Mouse (Mus musculus) neural tube, embryonic 11.5 days (tissue): ENCODE results near the gene Smoc1. TPM values are rescaled to one million over a fixed set of nuclear protein-coding genes. Genes with fewer than 3 reads are reported as not detected.
A peak's percentile ranks its signal among the peaks of the same experiment; 100 is the strongest.

Source experiments
- ATAC-seq: fragments of 200-750 bp; cut with Nextera tagmentation; 2 replicates; pipeline ENCODE4 v1.8.0; 2017; ENCODE audit warnings: moderate number of reproducible peaks, mild to moderate bottlenecking, moderate TSS enrichment, moderate library complexity; ENCODE audit not compliant: insufficient read depth, low FRiP score, low TSS enrichment
- DNase-seq: peaks from one replicate; pipeline ENCODE4 v3.0.0-alpha.2; 2015; ENCODE audit warnings: low spot score
- H3K27ac ChIP-seq: fragments of 300-500 bp; sonication (generic); 2 replicates; pipeline ENCODE4 v1.5.1; 2014; ENCODE audit warnings: low read depth, mild to moderate bottlenecking, low read length
- H3K27me3 ChIP-seq: fragments of 300-500 bp; sonication (generic); 2 replicates; pipeline ENCODE4 v1.6.1; 2014; ENCODE audit warnings: mild to moderate bottlenecking, low read length, mixed read lengths; ENCODE audit not compliant: control insufficient read depth, insufficient read depth
- H3K36me3 ChIP-seq: fragments of 300-500 bp; sonication (generic); 2 replicates; pipeline ENCODE4 v1.6.1; 2014; ENCODE audit warnings: mild to moderate bottlenecking, low read length, moderate library complexity, mixed read lengths; ENCODE audit not compliant: control insufficient read depth, insufficient read depth
- H3K4me1 ChIP-seq: fragments of 300-500 bp; sonication (generic); 2 replicates; pipeline ENCODE4 v1.6.1; 2014; ENCODE audit warnings: low read length, mixed read lengths; ENCODE audit not compliant: control insufficient read depth, insufficient read depth
- H3K4me2 ChIP-seq: fragments of 300-500 bp; sonication (generic); 2 replicates; pipeline ENCODE4 v1.6.1; 2014; ENCODE audit warnings: low read depth, mild to moderate bottlenecking, moderate library complexity
- H3K4me3 ChIP-seq: fragments of 300-500 bp; sonication (generic); 2 replicates; pipeline ENCODE4 v1.5.1; 2014; ENCODE audit warnings: low read depth, low read length
- H3K9ac ChIP-seq: fragments of 300-500 bp; sonication (generic); 2 replicates; pipeline ENCODE4 v1.6.1; 2014; ENCODE audit warnings: mild to moderate bottlenecking, low read length
- H3K9me3 ChIP-seq: fragments of 300-500 bp; sonication (generic); 2 replicates; pipeline ENCODE4 v1.6.1; 2016; ENCODE audit warnings: low read length; ENCODE audit not compliant: control insufficient read depth
- WGBS: fragments of 180-500 bp; shearing (Covaris S2); extraction: QIAGEN DNeasy Blood & Tissue Kit; methylation state at CpG from one replicate; pipeline ENCODE4 v1.1.7; 2014; 5-methylcytosine and 5-hydroxymethylcytosine counted together
- polyA plus RNA-seq: library from polyadenylated mRNA; unstranded; fragments of >200 nt; fragmentation: Nextera tagmentation; extraction: Ambion mirVana; gene quantifications from 2 replicates; pipeline ENCODE4 v1.2.1, GENCODE M21; 2014

The Smoc1 gene
- polyA plus RNA-seq, 1 experiment from 2014 or later = 13.1 TPM

- Histone ChIP-seq H3K9me3 (no peaks in the 10 kb centered on the region), H3K27ac (peak overlapping the region; percentile 44; the same call in 1 of the 2 replicates), H3K36me3 (no peaks in the 10 kb centered on the region), H3K4me2 (peak overlapping the region; percentile 16; the same call in 1 of the 2 replicates), H3K27me3 (0 out of 2 replicates have a peak, but pooled peaks cover 4% of the 10 kb centered on the region), H3K4me1 (peaks cover 23% of the 10 kb centered on the region), H3K4me3 (no peak overlapping the region), H3K9ac (peak overlapping the region; percentile 29; the same call in 1 of the 2 replicates)
- peak; percentile 75 for DNase-seq
- WGBS = 2% methylated on average over 10 of the region's 10 CpGs
- peak; percentile 93 for ATAC-seq
Measured at GRCm38 (mm10) chr12:81166092-81166491, 139.5 kb downstream of the Smoc1 start.

GRCm38 (mm10) chr12:81166615-81167014 is 140.0 kb downstream of the Smoc1 start:
- Histone ChIP-seq H3K4me3 (no peak overlapping the region), H3K27ac (0 out of 2 replicates have a peak overlapping the region, but pooled peaks have one; percentile 44), H3K9me3 (no peaks in the 10 kb centered on the region), H3K9ac (peak overlapping the region; percentile 29), H3K4me1 (peaks cover 23% of the 10 kb centered on the region), H3K36me3 (no peaks in the 10 kb centered on the region), H3K27me3 (0 out of 2 replicates have a peak, but pooled peaks cover 4% of the 10 kb centered on the region), H3K4me2 (peak overlapping the region; percentile 9; the same call in 1 of the 2 replicates)
- WGBS = 43% methylated on average over 8 of the region's 8 CpGs
- ATAC-seq = no peak
- no peak for DNase-seq

GRCm38 (mm10) chr12:81167142-81167541 is 140.5 kb downstream of the Smoc1 start:
- Histone ChIP-seq H3K4me3 (no peak overlapping the region), H3K4me2 (no peak overlapping the region), H3K27me3 (0 out of 2 replicates have a peak, but pooled peaks cover 4% of the 10 kb centered on the region), H3K9ac (peak overlapping the region; percentile 3), H3K36me3 (no peaks in the 10 kb centered on the region), H3K4me1 (peaks cover 23% of the 10 kb centered on the region), H3K9me3 (no peaks in the 10 kb centered on the region), H3K27ac (0 out of 2 replicates have a peak overlapping the region, but pooled peaks have one; percentile 44)
- no peak for DNase-seq
- WGBS = 25% methylated on average over 9 of the region's 9 CpGs
- ATAC-seq = no peak

GRCm38 (mm10) chr12:81168031-81168430 is 141.4 kb downstream of the Smoc1 start:
- ATAC-seq = no peak
- no peak overlapping the region for H3K9ac ChIP-seq
- peaks cover 23% of the 10 kb centered on the region for H3K4me1 ChIP-seq
- DNase-seq = no peak
- H3K27ac ChIP-seq = no peak overlapping the region
- H3K36me3 ChIP-seq = no peaks in the 10 kb centered on the region
- H3K4me3 ChIP-seq = no peak overlapping the region
- no peaks in the 10 kb centered on the region for H3K9me3 ChIP-seq
- H3K4me2 ChIP-seq = no peak overlapping the region
- WGBS = 94% methylated on average over 7 of the region's 7 CpGs
- H3K27me3 ChIP-seq = 0 out of 2 replicates have a peak, but pooled peaks cover 4% of the 10 kb centered on the region

GRCm38 (mm10) chr12:81168494-81168893 is 141.9 kb downstream of the Smoc1 start:
- H3K27ac ChIP-seq = no peak overlapping the region
- peaks cover 23% of the 10 kb centered on the region for H3K4me1 ChIP-seq
- ATAC-seq (no peak), DNase-seq (no peak)
- no peak overlapping the region for H3K9ac ChIP-seq
- H3K9me3 ChIP-seq = no peaks in the 10 kb centered on the region
- H3K4me2 ChIP-seq = no peak overlapping the region
- H3K36me3 ChIP-seq = no peaks in the 10 kb centered on the region
- H3K27me3 ChIP-seq = 0 out of 2 replicates have a peak, but pooled peaks cover 2% of the 10 kb centered on the region
- no peak overlapping the region for H3K4me3 ChIP-seq
- WGBS = 79% methylated on average over 2 of the region's 2 CpGs

- no peaks in the 10 kb centered on the region for H3K36me3 ChIP-seq
- 0 out of 2 replicates have a peak, but pooled peaks cover under 1% of the 10 kb centered on the region for H3K27me3 ChIP-seq
- no peak overlapping the region for H3K4me3 ChIP-seq
- H3K9me3 ChIP-seq = no peaks in the 10 kb centered on the region
- 89% methylated on average over 2 of the region's 2 CpGs for WGBS
- H3K27ac ChIP-seq = no peak overlapping the region
- peaks cover 23% of the 10 kb centered on the region for H3K4me1 ChIP-seq
- ATAC-seq (no peak), DNase-seq (no peak)
- H3K4me2 ChIP-seq = no peak overlapping the region
- H3K9ac ChIP-seq = no peak overlapping the region
Measured at GRCm38 (mm10) chr12:81170076-81170475, 143.5 kb downstream of the Smoc1 start.

GRCm38 (mm10) chr12:81173011-81173410 is 146.4 kb downstream of the Smoc1 start:
- no peaks in the 10 kb centered on the region for H3K9me3 ChIP-seq
- no peaks in the 10 kb centered on the region for H3K27me3 ChIP-seq
- 0 out of 2 replicates have a peak, but pooled peaks cover 6% of the 10 kb centered on the region for H3K4me1 ChIP-seq
- no peak overlapping the region for H3K4me3 ChIP-seq
- no peak overlapping the region for H3K27ac ChIP-seq
- H3K9ac ChIP-seq = no peak overlapping the region
- H3K36me3 ChIP-seq = no peaks in the 10 kb centered on the region
- ATAC-seq = no peak
- DNase-seq = no peak
- no peak overlapping the region for H3K4me2 ChIP-seq
- WGBS = 84% methylated on average over 3 of the region's 3 CpGs

GRCm38 (mm10) chr12:81173893-81174292 is 147.3 kb downstream of the Smoc1 start:
- H3K9me3 ChIP-seq = no peaks in the 10 kb centered on the region
- H3K36me3 ChIP-seq = no peaks in the 10 kb centered on the region
- no peak for ATAC-seq
- DNase-seq = no peak
- H3K27me3 ChIP-seq = no peaks in the 10 kb centered on the region
- 93% methylated on average over 4 of the region's 4 CpGs for WGBS
- H3K27ac ChIP-seq = no peak overlapping the region
- no peak overlapping the region for H3K4me3 ChIP-seq
- 0 out of 2 replicates have a peak, but pooled peaks cover 6% of the 10 kb centered on the region for H3K4me1 ChIP-seq
- no peak overlapping the region for H3K9ac ChIP-seq
- no peak overlapping the region for H3K4me2 ChIP-seq

GRCm38 (mm10) chr12:81175252-81175651 is 148.6 kb downstream of the Smoc1 start:
- H3K4me3 ChIP-seq = no peak overlapping the region
- no peak for ATAC-seq
- no peaks in the 10 kb centered on the region for H3K9me3 ChIP-seq
- peak overlapping the region; percentile 4; the same call in 1 of the 2 replicates for H3K9ac ChIP-seq
- H3K36me3 ChIP-seq = no peaks in the 10 kb centered on the region
- H3K4me2 ChIP-seq = no peak overlapping the region
- H3K27me3 ChIP-seq = no peaks in the 10 kb centered on the region
- no peak overlapping the region for H3K27ac ChIP-seq
- WGBS = 59% methylated on average over 9 of the region's 9 CpGs
- 0 out of 2 replicates have a peak, but pooled peaks cover 6% of the 10 kb centered on the region for H3K4me1 ChIP-seq
- DNase-seq = no peak
